Mouse (Mus musculus): ENCODE results near the gene Lmod1.
A peak's percentile ranks its signal among the peaks of the same experiment; 100 is the strongest.
"Not testable (repeated sequence)": the region's sequence is repeated elsewhere in the genome, so short reads cannot be mapped to it uniquely, and the experiment has no call there.

Gene Lmod1

DNA sequence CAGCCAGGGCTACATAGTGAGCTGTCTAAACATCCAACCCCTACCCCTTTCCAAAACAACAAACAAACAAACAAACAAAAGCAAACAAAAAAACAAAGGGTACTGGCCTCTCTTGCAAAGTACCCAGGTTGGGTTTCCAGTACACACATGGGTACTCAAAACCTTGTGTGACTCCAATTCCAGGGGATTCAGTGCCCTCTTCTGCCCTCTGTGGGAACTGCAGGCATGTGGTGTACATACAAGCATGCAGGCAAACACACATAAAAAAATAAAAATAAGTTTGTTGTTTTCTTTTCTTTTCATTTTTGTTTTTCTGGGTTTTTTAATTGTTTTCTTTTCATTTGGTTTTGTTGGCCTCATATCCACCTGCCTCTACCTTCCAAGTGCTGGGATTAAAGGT lies 37.5 kb downstream of the Lmod1 start:
- no peak for DNase-seq (ENCODE audit: low read depth, low spot score)

- no peak for DNase-seq (ENCODE audit: low read depth, low spot score)
Observed at GRCm38 (mm10) chr1:135363446-135363845, 38.8 kb downstream of the Lmod1 start.

DNA sequence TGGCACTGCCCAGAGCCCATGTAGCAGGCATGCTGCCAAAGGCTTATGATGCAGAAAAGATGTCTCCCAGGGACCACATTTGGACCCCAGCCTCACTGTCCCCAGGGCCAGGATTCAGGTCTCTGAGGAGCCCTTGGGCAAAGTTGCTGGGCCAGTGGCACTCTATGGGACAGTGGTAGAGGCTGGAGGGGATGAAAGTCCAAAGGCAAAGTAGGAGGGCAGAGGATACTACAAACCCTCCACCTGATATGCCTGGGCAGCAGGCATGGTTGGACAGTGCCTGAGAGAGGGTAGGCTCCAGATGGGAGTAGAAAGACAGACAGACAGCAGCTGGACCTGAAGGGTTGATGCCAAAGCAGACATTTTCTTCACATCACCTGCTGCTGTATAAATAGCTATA lies 41.8 kb downstream of the Lmod1 start:
- no peak for DNase-seq (ENCODE audit: low read depth, low spot score)

- DNase-seq (ENCODE audit: low read depth, low spot score) = no peak
Observed at GRCm38 (mm10) chr1:135367005-135367404, 42.4 kb downstream of the Lmod1 start.

- DNase-seq (ENCODE audit: low read depth, low spot score) = no peak
Observed at GRCm38 (mm10) chr1:135367595-135367994, 43.0 kb downstream of the Lmod1 start.

DNA sequence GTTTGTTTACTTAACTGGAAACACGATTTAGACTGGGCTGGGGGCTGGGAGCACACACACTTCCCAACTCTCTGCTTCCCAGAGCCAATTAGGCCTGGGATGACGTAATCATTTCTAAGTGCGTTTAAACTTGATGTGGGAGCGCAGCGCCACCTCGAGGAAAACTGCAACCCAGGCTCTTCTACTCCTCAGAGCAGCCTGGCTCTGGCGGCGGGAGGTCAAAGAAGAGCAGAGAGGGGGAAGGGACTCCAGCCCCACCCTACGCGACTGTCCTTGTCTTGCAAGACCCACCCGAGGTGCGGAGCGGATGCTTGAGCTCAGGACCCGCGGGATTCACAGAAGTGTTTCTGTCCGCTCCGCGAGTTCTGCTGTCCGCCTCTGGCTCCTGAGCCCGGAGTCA lies 43.6 kb downstream of the Lmod1 start:
- DNase-seq (ENCODE audit: low read depth, low spot score) = peak; percentile 78

DNA sequence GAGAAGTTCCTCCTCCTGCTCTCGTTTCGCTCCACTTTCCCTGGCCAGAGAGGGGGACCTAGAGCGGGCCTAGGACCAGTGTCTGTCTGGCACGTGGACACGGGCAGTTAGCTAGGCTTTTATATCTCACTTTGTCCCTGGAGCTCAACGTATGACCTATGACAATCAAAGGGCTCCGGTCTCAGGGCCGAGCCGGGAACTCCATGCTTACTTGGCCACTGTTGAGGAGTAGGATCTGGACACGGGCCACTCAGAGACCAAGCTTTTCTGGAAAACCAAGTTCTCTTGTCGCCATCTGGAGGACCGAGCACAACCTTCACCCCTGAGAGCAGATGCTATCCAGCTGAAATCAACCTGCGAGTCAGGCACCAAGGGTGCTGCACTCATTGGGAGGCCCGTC lies 44.4 kb downstream of the Lmod1 start:
- no peak for DNase-seq (ENCODE audit: low read depth, low spot score)

- no peak for DNase-seq (ENCODE audit: low read depth, low spot score)
Observed at GRCm38 (mm10) chr1:135369415-135369814, 44.8 kb downstream of the Lmod1 start.

- DNase-seq (ENCODE audit: low read depth, low spot score) = no peak
Observed at GRCm38 (mm10) chr1:135373171-135373677, 48.6 kb downstream of the Lmod1 start.

GRCm38 (mm10) chr1:135374175-135374867 lies 49.7 kb downstream of the Lmod1 start:
- DNase-seq (ENCODE audit: low read depth, low spot score) = no peak

DNA sequence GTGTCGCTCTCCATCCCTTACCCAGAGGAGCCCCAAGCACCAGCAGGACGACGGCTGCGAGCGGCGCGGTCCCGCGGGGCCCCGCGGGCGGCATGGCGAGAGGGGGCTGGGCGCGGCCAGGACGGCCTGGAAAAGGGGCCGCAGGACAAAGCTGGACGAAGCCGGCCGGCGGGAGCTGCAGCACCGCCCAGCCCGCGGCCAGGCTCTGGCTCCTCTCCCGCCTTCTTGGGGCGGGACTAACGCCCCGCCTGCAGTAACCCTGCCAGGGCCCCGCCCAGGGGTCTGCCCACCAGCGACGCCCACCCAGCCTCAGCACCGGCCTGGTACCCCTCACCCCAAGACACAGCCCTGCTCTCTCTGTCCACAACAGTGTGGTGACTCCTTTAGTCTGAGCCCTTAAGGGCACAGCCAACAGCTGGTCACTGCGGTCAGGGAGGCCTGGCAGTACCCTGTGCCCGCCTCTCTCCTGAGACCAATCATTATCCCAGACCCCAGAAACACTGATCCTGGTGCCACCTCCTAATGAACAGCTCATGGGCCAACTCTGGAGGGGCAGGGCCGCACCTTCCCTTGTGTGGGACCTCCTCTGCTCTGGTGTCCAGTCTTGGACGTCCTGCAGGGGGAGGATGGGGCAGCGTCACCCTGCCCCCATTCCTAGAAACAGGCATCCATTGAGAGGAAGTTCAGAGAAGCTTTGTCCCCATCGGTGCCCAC lies 50.4 kb downstream of the Lmod1 start, which contains the start of gene Shisa4:
TSS of gene Shisa4 (minus strand) at position 370 of the 714 bp plus-strand sequence.
- DNase-seq (ENCODE audit: low read depth, low spot score) = no peak

GRCm38 (mm10) chr1:135378576-135378975 lies 54.0 kb downstream of the Lmod1 start:
- no peak for DNase-seq (ENCODE audit: low read depth, low spot score)

DNA sequence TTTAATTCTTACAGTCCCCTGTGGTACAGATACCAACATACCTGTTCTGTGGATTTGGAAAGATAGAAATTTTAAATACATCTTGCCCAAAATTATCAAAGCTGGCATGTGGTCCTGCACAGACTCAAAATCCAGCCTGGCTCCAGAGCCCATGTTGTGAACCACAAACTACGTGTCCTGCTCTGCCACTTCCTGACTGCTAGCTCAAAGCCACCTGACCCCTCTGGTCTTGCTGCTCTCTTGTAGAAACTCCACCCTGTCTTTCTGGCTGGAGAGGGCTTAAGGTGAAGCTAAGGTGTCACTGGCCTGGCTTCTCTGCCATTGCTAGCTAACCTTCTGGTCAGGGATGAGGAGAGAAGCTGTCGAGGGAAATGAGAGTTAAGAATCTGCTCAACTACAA lies 54.4 kb downstream of the Lmod1 start:
- no peak for DNase-seq (ENCODE audit: low read depth, low spot score)

GRCm38 (mm10) chr1:135380071-135380991 lies 55.7 kb downstream of the Lmod1 start:
- DNase-seq (ENCODE audit: low read depth, low spot score) = no peak

DNA sequence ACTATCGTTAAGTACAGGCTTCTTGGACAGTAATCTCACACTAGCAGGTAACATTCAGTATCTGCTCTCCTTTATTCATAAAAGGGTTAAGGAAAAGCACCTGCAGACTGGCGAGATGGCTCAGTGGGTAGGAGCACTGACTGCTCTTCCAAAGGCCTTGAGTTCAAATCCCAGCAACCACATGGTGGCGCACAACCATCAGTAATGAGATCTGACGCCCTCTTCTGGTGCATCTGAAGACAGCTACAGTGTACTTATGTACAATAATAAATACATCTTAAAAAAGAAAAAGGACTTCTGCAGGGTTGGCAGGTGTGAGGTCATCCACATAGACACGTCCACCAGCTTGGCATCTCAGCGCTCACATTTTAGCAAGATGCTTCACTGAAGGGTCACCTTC lies 57.0 kb downstream of the Lmod1 start:
- DNase-seq (ENCODE audit: low read depth, low spot score) = not testable (repeated sequence)

DNA sequence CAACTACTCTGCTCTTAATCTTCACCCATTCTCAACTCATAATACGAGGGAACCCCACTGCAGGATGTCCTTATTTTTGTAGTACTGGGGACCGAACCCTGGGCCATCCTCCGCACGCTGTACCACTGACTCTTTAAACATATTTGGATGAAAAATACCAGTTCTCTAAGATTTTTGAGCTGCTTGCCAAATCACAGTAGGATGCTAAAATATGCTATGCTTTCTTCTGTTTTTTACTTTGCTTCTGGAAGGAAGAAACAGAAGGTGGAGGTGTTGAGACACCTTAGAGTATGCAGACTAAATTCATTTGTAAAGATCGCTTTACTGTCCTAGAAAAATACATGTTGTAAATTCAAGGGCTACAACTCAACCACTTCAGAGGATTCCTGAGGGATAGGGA lies 59.6 kb downstream of the Lmod1 start:
- DNase-seq (ENCODE audit: low read depth, low spot score) = no peak

- no peak for DNase-seq (ENCODE audit: low read depth, low spot score)
Observed at GRCm38 (mm10) chr1:135385161-135385560, 60.6 kb downstream of the Lmod1 start.

GRCm38 (mm10) chr1:135399466-135399865 lies 74.9 kb downstream of the Lmod1 start:
- DNase-seq (ENCODE audit: low read depth, low spot score) = no peak

DNA sequence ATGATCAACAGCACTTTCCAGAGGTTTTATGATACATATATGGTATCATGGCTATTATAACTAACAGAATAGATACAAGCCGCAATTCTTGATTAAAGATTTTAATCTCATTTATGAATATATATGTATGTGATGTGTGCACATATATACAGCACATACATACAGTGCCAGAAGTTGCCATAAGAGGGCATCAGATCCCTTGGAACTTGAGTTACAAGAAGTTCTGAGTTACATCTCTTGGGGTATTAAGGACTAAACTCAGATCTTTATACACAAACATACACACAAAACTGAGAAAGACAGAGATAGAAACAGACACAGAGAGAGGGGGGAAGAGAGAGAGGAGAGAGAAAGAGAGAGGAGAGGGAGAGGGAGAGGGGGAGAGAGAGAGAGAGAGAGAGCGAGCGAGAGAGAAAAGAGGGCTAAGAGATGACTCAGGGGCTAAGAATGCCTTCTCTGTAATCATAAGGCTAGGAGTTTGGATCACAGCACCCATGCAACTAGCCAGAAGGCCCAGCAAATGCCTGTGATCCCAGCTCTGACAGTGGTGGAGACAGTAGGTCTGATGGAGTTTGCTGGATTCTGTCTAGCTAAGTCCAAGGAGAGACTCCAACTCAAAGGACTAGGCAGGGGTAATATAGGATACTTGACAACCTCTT lies 77.0 kb downstream of the Lmod1 start:
- DNase-seq (ENCODE audit: low read depth, low spot score) = peak; percentile 15

GRCm38 (mm10) chr1:135405356-135405755 lies 80.7 kb downstream of the Lmod1 start:
- no peak for DNase-seq (ENCODE audit: low read depth, low spot score)

DNA sequence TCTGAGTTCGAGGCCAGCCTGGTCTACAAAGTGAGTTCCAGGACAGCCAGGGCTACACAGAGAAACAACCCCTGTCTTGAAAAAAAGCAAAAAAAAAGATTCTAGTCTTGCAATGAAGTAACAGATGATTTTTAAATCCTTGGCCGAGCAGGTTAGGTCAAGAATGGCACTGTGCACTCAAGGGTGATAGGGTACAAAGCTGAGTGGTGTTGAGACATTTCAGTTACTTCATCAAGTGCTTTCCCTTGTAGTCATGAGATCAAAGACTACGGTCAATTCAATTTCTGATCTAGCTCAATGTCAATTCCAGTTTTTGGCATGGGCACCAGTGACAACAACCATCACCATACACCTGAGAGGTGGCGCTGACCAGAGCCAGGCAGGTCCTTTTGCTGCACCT lies 84.4 kb downstream of the Lmod1 start:
- no peak for DNase-seq (ENCODE audit: low read depth, low spot score)
